Mouse (Mus musculus): ENCODE data around the gene Eif4ebp2. TPM values are rescaled to one million over a fixed set of nuclear protein-coding genes. Genes with fewer than 3 reads are reported as not detected.

The Eif4ebp2 gene
- polyA plus RNA-seq, 1 experiment from 2014 or later = 47.4 TPM

- POLR2A ChIA-PET = no interaction called here
- in situ Hi-C loops (cut with MboI; ENCODE audit: low pct_unique_long_range_greater_than_20kb) = no loop called here
Measured at GRCm38 (mm10) chr10:61443876-61444275, 8.6 kb downstream of the Eif4ebp2 start.

GRCm38 (mm10) chr10:61443456-61443855 lies 9.0 kb downstream of the Eif4ebp2 start:
- no peak for ATAC-seq
- ChIA-PET POLR2A (no interaction called here), CTCF (no interaction called here)
- in situ Hi-C loops (cut with MboI; ENCODE audit: low pct_unique_long_range_greater_than_20kb) = no loop called here
- no peak for DNase-seq (ENCODE audit: low read depth, low spot score)
- TF ChIP-seq CTCF (IDR thresholded peaks at IDR 0.05) = no peak
- H3K27me3 ChIP-seq = no peaks in the 10 kb centered on the region

More at GRCm38 (mm10) chr10:61443876-61444275, 8.6 kb downstream of the Eif4ebp2 start:
- TF ChIP-seq CTCF (IDR thresholded peaks at IDR 0.05) = no peak
- H3K27me3 ChIP-seq = no peaks in the 10 kb centered on the region
- no peak for ATAC-seq
- CTCF ChIA-PET = no interaction called here
- DNase-seq (ENCODE audit: low read depth, low spot score) = no peak

GRCm38 (mm10) chr10:61440202-61440800 lies 12.2 kb downstream of the Eif4ebp2 start:
- CTCF ChIA-PET = no interaction called here
- no peak for DNase-seq (ENCODE audit: low read depth, low spot score)
- POLR2A ChIA-PET = interaction anchor here (0.7 kb wide), 1 partner anchor 261 kb away, joined by 3 read pairs; no protein-coding TSS in a partner anchor
- TF ChIP-seq CTCF (IDR thresholded peaks at IDR 0.05) = no peak
- in situ Hi-C loops (cut with MboI; ENCODE audit: low pct_unique_long_range_greater_than_20kb) = no loop called here
- no peaks in the 10 kb centered on the region for H3K27me3 ChIP-seq
- ATAC-seq = peak; percentile 73

GRCm38 (mm10) chr10:61431375-61431774 lies 21.1 kb downstream of the Eif4ebp2 start:
- DNase-seq (ENCODE audit: low read depth, low spot score) = no peak
- POLR2A ChIA-PET = no interaction called here
- TF ChIP-seq CTCF (IDR thresholded peaks at IDR 0.05) = no peak
- CTCF ChIA-PET = no interaction called here
- in situ Hi-C loops (cut with MboI; ENCODE audit: low pct_unique_long_range_greater_than_20kb) = no loop called here
- no peak for ATAC-seq
- no peaks in the 10 kb centered on the region for H3K27me3 ChIP-seq

- CTCF ChIA-PET = interaction anchor here (1.1 kb wide), 2 partner anchors 10 to 254 kb away, joined by 3 read pairs; no protein-coding TSS in a partner anchor
Measured at GRCm38 (mm10) chr10:61429043-61429442, 23.4 kb downstream of the Eif4ebp2 start.

GRCm38 (mm10) chr10:61428416-61428815 lies 24.0 kb downstream of the Eif4ebp2 start:
- TF ChIP-seq CTCF (IDR thresholded peaks at IDR 0.05) = no peak
- in situ Hi-C loops (cut with MboI; ENCODE audit: low pct_unique_long_range_greater_than_20kb) = no loop called here
- POLR2A ChIA-PET = no interaction called here

More at GRCm38 (mm10) chr10:61429043-61429442, 23.4 kb downstream of the Eif4ebp2 start:
- no peak for ATAC-seq
- POLR2A ChIA-PET = no interaction called here
- no peak for DNase-seq (ENCODE audit: low read depth, low spot score)
- no peak for TF ChIP-seq CTCF (IDR thresholded peaks at IDR 0.05)
- no peaks in the 10 kb centered on the region for H3K27me3 ChIP-seq
- in situ Hi-C loops (cut with MboI; ENCODE audit: low pct_unique_long_range_greater_than_20kb) = no loop called here

GRCm38 (mm10) chr10:61427951-61428350 lies 24.5 kb downstream of the Eif4ebp2 start:
- in situ Hi-C loops (cut with MboI; ENCODE audit: low pct_unique_long_range_greater_than_20kb) = no loop called here
- no peak for ATAC-seq

More at GRCm38 (mm10) chr10:61428416-61428815, 24.0 kb downstream of the Eif4ebp2 start:
- no peaks in the 10 kb centered on the region for H3K27me3 ChIP-seq
- no peak for DNase-seq (ENCODE audit: low read depth, low spot score)
- CTCF ChIA-PET = interaction anchor here (1.1 kb wide), 1 partner anchor 10 kb away, joined by 3 read pairs; no protein-coding TSS in a partner anchor
- no peak for ATAC-seq

DNA sequence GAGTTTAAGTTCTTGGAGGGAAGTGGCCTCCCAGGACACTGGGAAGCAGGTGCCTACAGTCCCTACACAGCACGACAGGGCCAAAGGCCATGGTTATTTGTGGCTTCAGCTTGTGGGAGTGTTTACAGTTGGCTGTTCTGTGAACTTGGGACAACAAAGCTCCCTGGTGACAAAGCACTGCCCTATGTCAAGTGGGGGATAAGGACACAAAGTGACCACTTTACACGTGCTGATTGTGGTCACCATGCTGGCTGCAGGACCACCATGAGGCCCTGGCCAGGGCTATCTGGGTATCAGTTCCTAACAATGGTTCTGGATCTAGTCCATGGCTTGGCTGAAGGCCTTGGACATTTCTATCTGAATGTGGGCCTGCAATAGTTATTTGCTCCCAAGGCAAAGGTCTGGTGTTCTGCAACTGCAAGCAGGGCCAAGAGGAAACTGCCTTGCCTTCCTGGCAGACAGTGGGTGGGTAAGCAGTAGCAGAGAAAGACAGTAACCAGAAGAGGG lies 26.2 kb downstream of the Eif4ebp2 start:
- TF ChIP-seq CTCF (IDR thresholded peaks at IDR 0.05) = no peak
- H3K27me3 ChIP-seq = no peaks in the 10 kb centered on the region
- in situ Hi-C loops (cut with MboI; ENCODE audit: low pct_unique_long_range_greater_than_20kb) = no loop called here
- POLR2A ChIA-PET = interaction anchor here (1.3 kb wide), 1 partner anchor 21 kb away, joined by 5 read pairs; no protein-coding TSS in a partner anchor
- CTCF ChIA-PET = no interaction called here
- no peak for ATAC-seq
- no peak for DNase-seq (ENCODE audit: low read depth, low spot score)

More at GRCm38 (mm10) chr10:61427951-61428350, 24.5 kb downstream of the Eif4ebp2 start:
- no peak for DNase-seq (ENCODE audit: low read depth, low spot score)
- ChIA-PET CTCF (interaction anchor here (1.3 kb wide), 1 partner anchor 11 kb away, joined by 3 read pairs; no protein-coding TSS in a partner anchor), POLR2A (no interaction called here)
- TF ChIP-seq CTCF (IDR thresholded peaks at IDR 0.05) = no peak
- no peaks in the 10 kb centered on the region for H3K27me3 ChIP-seq

DNA sequence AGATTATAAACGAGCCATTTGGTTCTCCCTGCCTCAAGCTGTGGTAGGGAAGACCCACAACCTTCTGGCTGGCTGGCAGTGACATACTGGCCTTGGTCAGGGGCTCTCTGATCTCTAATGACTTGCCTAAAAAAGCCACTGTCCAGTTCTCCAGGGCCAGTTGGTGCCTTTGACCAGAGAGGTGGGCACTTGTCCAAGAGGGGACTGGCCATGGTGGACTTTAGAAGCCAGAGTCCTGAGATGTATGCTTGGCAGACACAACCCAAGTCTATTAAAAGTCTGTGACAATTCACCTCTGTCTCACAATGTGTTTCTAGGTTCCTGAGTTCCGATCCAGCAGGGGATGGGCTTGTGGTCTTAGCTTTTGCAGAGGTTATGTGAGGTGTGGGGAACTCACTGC lies 27.4 kb downstream of the Eif4ebp2 start:
- DNase-seq (ENCODE audit: low read depth, low spot score) (no peak), ATAC-seq (no peak)
- ChIA-PET POLR2A (no interaction called here), CTCF (interaction anchor here (2.0 kb wide), 1 partner anchor 9 kb away, joined by 7 read pairs; no protein-coding TSS in a partner anchor)
- TF ChIP-seq CTCF (IDR thresholded peaks at IDR 0.05) = no peak
- no peaks in the 10 kb centered on the region for H3K27me3 ChIP-seq
- in situ Hi-C loops (cut with MboI; ENCODE audit: low pct_unique_long_range_greater_than_20kb) = no loop called here

GRCm38 (mm10) chr10:61424500-61424899 lies 28.0 kb downstream of the Eif4ebp2 start:
- in situ Hi-C loops (cut with MboI; ENCODE audit: low pct_unique_long_range_greater_than_20kb) = no loop called here
- POLR2A ChIA-PET = no interaction called here
- DNase-seq (ENCODE audit: low read depth, low spot score) (no peak), ATAC-seq (no peak)
- no peak for TF ChIP-seq CTCF (IDR thresholded peaks at IDR 0.05)
- CTCF ChIA-PET = interaction anchor here (2.0 kb wide), 1 partner anchor 8 kb away, joined by 7 read pairs; no protein-coding TSS in a partner anchor
- H3K27me3 ChIP-seq = no peaks in the 10 kb centered on the region

GRCm38 (mm10) chr10:61423289-61423688 lies 29.2 kb downstream of the Eif4ebp2 start:
- in situ Hi-C loops (cut with MboI; ENCODE audit: low pct_unique_long_range_greater_than_20kb) = no loop called here
- POLR2A ChIA-PET = no interaction called here
- H3K27me3 ChIP-seq = peaks cover 3% of the 10 kb centered on the region
- CTCF ChIA-PET = no interaction called here
- ATAC-seq = no peak
- TF ChIP-seq CTCF (IDR thresholded peaks at IDR 0.05) = no peak
- DNase-seq (ENCODE audit: low read depth, low spot score) = no peak

Measured in Patski (cell line).